Mouse (Mus musculus): ENCODE measurements around the gene Rbm34. TPM values are rescaled to one million over a fixed set of nuclear protein-coding genes. Genes with fewer than 3 reads are reported as not detected.

The Rbm34 gene
- polyA plus RNA-seq, 1 experiment from 2014 or later = 22.0 TPM

- no peak overlapping the region for H3K4me2 ChIP-seq (ENCODE audit: low read depth, low read length)
- ATAC-seq = no peak; the same call in 1 of the 2 replicates
- no peak overlapping the region for H3K9ac ChIP-seq (ENCODE audit: low read depth, low read length)
- H3K27me3 ChIP-seq (replicated peaks; ENCODE audit: control insufficient read depth, insufficient read depth, low read length) = no peaks in the 10 kb centered on the region
- H3K4me3 ChIP-seq (ENCODE audit: low read length) = no peak overlapping the region
- H3K27ac ChIP-seq (ENCODE audit: low read length) = no peak overlapping the region; the same call in 1 of the 2 replicates
- H3K4me1 ChIP-seq (ENCODE audit: control insufficient read depth, insufficient read depth, low read length) = peaks cover 3% of the 10 kb centered on the region
- H3K36me3 ChIP-seq (ENCODE audit: control insufficient read depth, insufficient read depth, low read length) = 0 out of 2 replicates have a peak, but pooled peaks cover 8% of the 10 kb centered on the region
- 84% methylated on average over 10 of the region's 10 CpGs for WGBS
- no peaks in the 10 kb centered on the region for H3K9me3 ChIP-seq (ENCODE audit: control insufficient read depth, low read length)
Observed at GRCm38 (mm10) chr8:126928755-126929505, 41.9 kb downstream of the Rbm34 start.

- 0 out of 2 replicates have a peak, but pooled peaks have one; percentile 10 for ATAC-seq
- Histone ChIP-seq H3K27ac (ENCODE audit: low read length) (no peak overlapping the region), H3K9me3 (ENCODE audit: control insufficient read depth, low read length) (no peaks in the 10 kb centered on the region), H3K4me2 (ENCODE audit: low read depth, low read length) (no peak overlapping the region), H3K4me1 (ENCODE audit: control insufficient read depth, insufficient read depth, low read length) (peaks cover 5% of the 10 kb centered on the region), H3K9ac (ENCODE audit: low read depth, low read length) (no peak overlapping the region), H3K36me3 (ENCODE audit: control insufficient read depth, insufficient read depth, low read length) (0 out of 2 replicates have a peak, but pooled peaks cover 5% of the 10 kb centered on the region), H3K27me3 (replicated peaks; ENCODE audit: control insufficient read depth, insufficient read depth, low read length) (no peaks in the 10 kb centered on the region), H3K4me3 (ENCODE audit: low read length) (no peak overlapping the region)
Observed at GRCm38 (mm10) chr8:126928028-126928427, 42.8 kb downstream of the Rbm34 start.

GRCm38 (mm10) chr8:126927058-126927457 lies 43.8 kb downstream of the Rbm34 start:
- Histone ChIP-seq H3K9me3 (ENCODE audit: control insufficient read depth, low read length) (no peaks in the 10 kb centered on the region), H3K27me3 (replicated peaks; ENCODE audit: control insufficient read depth, insufficient read depth, low read length) (no peaks in the 10 kb centered on the region), H3K36me3 (ENCODE audit: control insufficient read depth, insufficient read depth, low read length) (0 out of 2 replicates have a peak, but pooled peaks cover 5% of the 10 kb centered on the region), H3K4me3 (ENCODE audit: low read length) (no peak overlapping the region), H3K4me2 (ENCODE audit: low read depth, low read length) (no peak overlapping the region), H3K4me1 (ENCODE audit: control insufficient read depth, insufficient read depth, low read length) (peaks cover 9% of the 10 kb centered on the region), H3K27ac (ENCODE audit: low read length) (no peak overlapping the region), H3K9ac (ENCODE audit: low read depth, low read length) (no peak overlapping the region)
- ATAC-seq = no peak
- WGBS = 48% methylated on average over 1 of the region's 1 CpGs

- no peak overlapping the region for H3K4me2 ChIP-seq (ENCODE audit: low read depth, low read length)
- no peaks in the 10 kb centered on the region for H3K27me3 ChIP-seq (replicated peaks; ENCODE audit: control insufficient read depth, insufficient read depth, low read length)
- 92% methylated on average over 7 of the region's 7 CpGs for WGBS
- peak overlapping the region; percentile 41 for H3K27ac ChIP-seq (ENCODE audit: low read length)
- ATAC-seq = no peak
- H3K9me3 ChIP-seq (ENCODE audit: control insufficient read depth, low read length) = no peaks in the 10 kb centered on the region
- no peak overlapping the region for H3K4me3 ChIP-seq (ENCODE audit: low read length)
- H3K36me3 ChIP-seq (ENCODE audit: control insufficient read depth, insufficient read depth, low read length) = no peaks in the 10 kb centered on the region
- H3K4me1 ChIP-seq (ENCODE audit: control insufficient read depth, insufficient read depth, low read length) = peaks cover 16% of the 10 kb centered on the region
- no peak overlapping the region for H3K9ac ChIP-seq (ENCODE audit: low read depth, low read length)
Observed at GRCm38 (mm10) chr8:126922981-126923380, 47.9 kb downstream of the Rbm34 start.

GRCm38 (mm10) chr8:126921432-126921831 lies 49.4 kb downstream of the Rbm34 start:
- H3K36me3 ChIP-seq (ENCODE audit: control insufficient read depth, insufficient read depth, low read length) = no peaks in the 10 kb centered on the region
- no peak overlapping the region for H3K4me2 ChIP-seq (ENCODE audit: low read depth, low read length)
- H3K27ac ChIP-seq (ENCODE audit: low read length) = no peak overlapping the region
- H3K9ac ChIP-seq (ENCODE audit: low read depth, low read length) = no peak overlapping the region
- H3K4me3 ChIP-seq (ENCODE audit: low read length) = no peak overlapping the region
- ATAC-seq = no peak
- H3K9me3 ChIP-seq (ENCODE audit: control insufficient read depth, low read length) = no peaks in the 10 kb centered on the region
- 89% methylated on average over 3 of the region's 3 CpGs for WGBS
- no peaks in the 10 kb centered on the region for H3K27me3 ChIP-seq (replicated peaks; ENCODE audit: control insufficient read depth, insufficient read depth, low read length)
- H3K4me1 ChIP-seq (ENCODE audit: control insufficient read depth, insufficient read depth, low read length) = peaks cover 16% of the 10 kb centered on the region

GRCm38 (mm10) chr8:126920845-126921244 lies 50.0 kb downstream of the Rbm34 start:
- Histone ChIP-seq H3K27ac (ENCODE audit: low read length) (peak overlapping the region; percentile 54; the same call in 1 of the 2 replicates), H3K27me3 (replicated peaks; ENCODE audit: control insufficient read depth, insufficient read depth, low read length) (no peaks in the 10 kb centered on the region), H3K4me2 (ENCODE audit: low read depth, low read length) (no peak overlapping the region), H3K4me1 (ENCODE audit: control insufficient read depth, insufficient read depth, low read length) (peaks cover 16% of the 10 kb centered on the region), H3K4me3 (ENCODE audit: low read length) (no peak overlapping the region), H3K36me3 (ENCODE audit: control insufficient read depth, insufficient read depth, low read length) (no peaks in the 10 kb centered on the region), H3K9me3 (ENCODE audit: control insufficient read depth, low read length) (no peaks in the 10 kb centered on the region), H3K9ac (ENCODE audit: low read depth, low read length) (peak overlapping the region; percentile 60)
- WGBS = 16% methylated on average over 3 of the region's 3 CpGs
- ATAC-seq = peak; percentile 79

GRCm38 (mm10) chr8:126920386-126920785 lies 50.5 kb downstream of the Rbm34 start:
- H3K36me3 ChIP-seq (ENCODE audit: control insufficient read depth, insufficient read depth, low read length) = no peaks in the 10 kb centered on the region
- no peak overlapping the region for H3K4me2 ChIP-seq (ENCODE audit: low read depth, low read length)
- H3K4me3 ChIP-seq (ENCODE audit: low read length) = no peak overlapping the region
- H3K27ac ChIP-seq (ENCODE audit: low read length) = peak overlapping the region; percentile 54; the same call in 1 of the 2 replicates
- ATAC-seq = no peak
- WGBS = 78% methylated on average over 6 of the region's 6 CpGs
- no peaks in the 10 kb centered on the region for H3K9me3 ChIP-seq (ENCODE audit: control insufficient read depth, low read length)
- peaks cover 16% of the 10 kb centered on the region for H3K4me1 ChIP-seq (ENCODE audit: control insufficient read depth, insufficient read depth, low read length)
- H3K9ac ChIP-seq (ENCODE audit: low read depth, low read length) = peak overlapping the region; percentile 60
- no peaks in the 10 kb centered on the region for H3K27me3 ChIP-seq (replicated peaks; ENCODE audit: control insufficient read depth, insufficient read depth, low read length)

- Histone ChIP-seq H3K27ac (ENCODE audit: low read length) (peak overlapping the region; percentile 55), H3K36me3 (ENCODE audit: control insufficient read depth, insufficient read depth, low read length) (no peaks in the 10 kb centered on the region), H3K4me2 (ENCODE audit: low read depth, low read length) (no peak overlapping the region), H3K4me1 (ENCODE audit: control insufficient read depth, insufficient read depth, low read length) (peaks cover 16% of the 10 kb centered on the region), H3K27me3 (replicated peaks; ENCODE audit: control insufficient read depth, insufficient read depth, low read length) (no peaks in the 10 kb centered on the region), H3K9me3 (ENCODE audit: control insufficient read depth, low read length) (no peaks in the 10 kb centered on the region), H3K9ac (ENCODE audit: low read depth, low read length) (0 out of 2 replicates have a peak overlapping the region, but pooled peaks have one; percentile 38), H3K4me3 (ENCODE audit: low read length) (no peak overlapping the region)
- no peak for ATAC-seq
- 76% methylated on average over 5 of the region's 5 CpGs for WGBS
Observed at GRCm38 (mm10) chr8:126919703-126920102, 51.2 kb downstream of the Rbm34 start.

GRCm38 (mm10) chr8:126919255-126919654 lies 51.6 kb downstream of the Rbm34 start:
- Histone ChIP-seq H3K4me3 (ENCODE audit: low read length) (no peak overlapping the region), H3K9ac (ENCODE audit: low read depth, low read length) (0 out of 2 replicates have a peak overlapping the region, but pooled peaks have one; percentile 38), H3K4me2 (ENCODE audit: low read depth, low read length) (no peak overlapping the region), H3K27ac (ENCODE audit: low read length) (peak overlapping the region; percentile 55), H3K4me1 (ENCODE audit: control insufficient read depth, insufficient read depth, low read length) (peaks cover 16% of the 10 kb centered on the region), H3K9me3 (ENCODE audit: control insufficient read depth, low read length) (no peaks in the 10 kb centered on the region), H3K36me3 (ENCODE audit: control insufficient read depth, insufficient read depth, low read length) (no peaks in the 10 kb centered on the region), H3K27me3 (replicated peaks; ENCODE audit: control insufficient read depth, insufficient read depth, low read length) (no peaks in the 10 kb centered on the region)
- 64% methylated on average over 2 of the region's 2 CpGs for WGBS
- ATAC-seq = peak; percentile 43

Data from intestine, embryonic 16.5 days (tissue).